Mouse (Mus musculus): ENCODE results near the gene Prox2. TPM values are rescaled to one million over a fixed set of nuclear protein-coding genes. Genes with fewer than 3 reads are reported as not detected.

Prox2 gene
- polyA plus RNA-seq, 1 experiment from 2014 or later = 2.7 TPM

- no peak for DNase-seq (ENCODE audit: extremely low spot score, low spot score)
- WGBS = 88% methylated on average over 6 of the region's 6 CpGs
- peaks cover 93% of the 10 kb centered on the region for H3K36me3 ChIP-seq (replicated peaks)
- no peak overlapping the region for H3K27ac ChIP-seq
- no peaks in the 10 kb centered on the region for H3K9me3 ChIP-seq
- H3K4me1 ChIP-seq = no peaks in the 10 kb centered on the region
- H3K27me3 ChIP-seq (ENCODE audit: poor library complexity, severe bottlenecking) = no peaks in the 10 kb centered on the region
- no peak overlapping the region for H3K4me3 ChIP-seq
Observed at GRCm38 (mm10) chr12:85051218-85051617, 59.3 kb downstream of the Prox2 start.

Other genes starting within 250 kb of the Prox2 start
- 0.10 TPM in 1 of 2 replicates, not detected in the other for gene Ltbp2, start 234.2 kb downstream of the Prox2 start, polyA plus RNA-seq (2016; fragmentation: Nextera tagmentation; extraction: Ambion mirVana)
- 174 and 175 TPM in 2 replicates for gene Fcf1, start 139.9 kb downstream of the Prox2 start, polyA plus RNA-seq (2016; fragmentation: Nextera tagmentation; extraction: Ambion mirVana)
- gene Arel1, start 139.9 kb downstream of the Prox2 start, polyA plus RNA-seq (2016; fragmentation: Nextera tagmentation; extraction: Ambion mirVana) = 18.5 and 18.7 TPM in 2 replicates
- gene Ylpm1, start 114.4 kb downstream of the Prox2 start, polyA plus RNA-seq (2016; fragmentation: Nextera tagmentation; extraction: Ambion mirVana) = 34.2 and 37.2 TPM in 2 replicates
- 113 and 122 TPM in 2 replicates for gene Dlst, start 74 bp upstream of the Prox2 start, polyA plus RNA-seq (2016; fragmentation: Nextera tagmentation; extraction: Ambion mirVana)
- gene Rps6kl1, start 40.5 kb upstream of the Prox2 start, polyA plus RNA-seq (2016; fragmentation: Nextera tagmentation; extraction: Ambion mirVana) = 0.89 and 1.0 TPM in 2 replicates
- gene Pgf, start 67.0 kb upstream of the Prox2 start, polyA plus RNA-seq (2016; fragmentation: Nextera tagmentation; extraction: Ambion mirVana) = 2.5 and 3.1 TPM in 2 replicates
- gene Eif2b2, start 108.7 kb upstream of the Prox2 start, polyA plus RNA-seq (2016; fragmentation: Nextera tagmentation; extraction: Ambion mirVana) = 123 and 129 TPM in 2 replicates
- gene Mlh3, start 159.8 kb upstream of the Prox2 start, polyA plus RNA-seq (2016; fragmentation: Nextera tagmentation; extraction: Ambion mirVana) = 8.7 and 9.4 TPM in 2 replicates
- gene Acyp1, start 177.7 kb upstream of the Prox2 start, polyA plus RNA-seq (2016; fragmentation: Nextera tagmentation; extraction: Ambion mirVana) = 50.7 and 53.4 TPM in 2 replicates
- gene Zc2hc1c, start 177.8 kb upstream of the Prox2 start, polyA plus RNA-seq (2016; fragmentation: Nextera tagmentation; extraction: Ambion mirVana) = 1.3 and 1.7 TPM in 2 replicates
- gene Nek9, start 228.6 kb upstream of the Prox2 start, polyA plus RNA-seq (2016; fragmentation: Nextera tagmentation; extraction: Ambion mirVana) = 23.9 TPM in 2 replicates